Mouse (Mus musculus): ENCODE results near the gene Atp5g1. TPM values are rescaled to one million over a fixed set of nuclear protein-coding genes. Genes with fewer than 3 reads are reported as not detected.
A peak's percentile ranks its signal among the peaks of the same experiment; 100 is the strongest.

Atp5g1 gene
- polyA plus RNA-seq, 1 experiment from 2014 or later, result 726 TPM

GRCm38 (mm10) chr11:96038560-96038959 lies 36.9 kb downstream of the Atp5g1 start:
- no peaks in the 10 kb centered on the region for H3K9me3 ChIP-seq (replicated peaks; ENCODE audit: control insufficient read depth, low read length)
- no peak overlapping the region for H3K4me2 ChIP-seq (ENCODE audit: low read length)
- H3K36me3 ChIP-seq (ENCODE audit: control insufficient read depth, insufficient read depth, low read length), result peaks cover 28% of the 10 kb centered on the region
- H3K4me1 ChIP-seq (ENCODE audit: control insufficient read depth, insufficient read depth, low read length), result peaks cover 16% of the 10 kb centered on the region
- ATAC-seq (no peak), DNase-seq (ENCODE audit: low spot score) (no peak)
- no peak overlapping the region for H3K9ac ChIP-seq (ENCODE audit: low read length)
- no peak overlapping the region for H3K27ac ChIP-seq (ENCODE audit: low read depth, low read length)
- no peaks in the 10 kb centered on the region for H3K27me3 ChIP-seq (replicated peaks; ENCODE audit: control insufficient read depth, insufficient read depth, low read length)
- H3K4me3 ChIP-seq (ENCODE audit: low read depth, low read length), result no peak overlapping the region
- WGBS, result 91% methylated on average over 1 of the region's 1 CpGs

- 90% methylated on average over 5 of the region's 5 CpGs for WGBS
- H3K4me3 ChIP-seq (ENCODE audit: low read depth, low read length), result no peak overlapping the region
- no peak for ATAC-seq
- peaks cover 16% of the 10 kb centered on the region for H3K4me1 ChIP-seq (ENCODE audit: control insufficient read depth, insufficient read depth, low read length)
- H3K9me3 ChIP-seq (replicated peaks; ENCODE audit: control insufficient read depth, low read length), result no peaks in the 10 kb centered on the region
- no peak overlapping the region for H3K27ac ChIP-seq (ENCODE audit: low read depth, low read length)
- no peaks in the 10 kb centered on the region for H3K27me3 ChIP-seq (replicated peaks; ENCODE audit: control insufficient read depth, insufficient read depth, low read length)
- no peak for DNase-seq (ENCODE audit: low spot score)
- H3K36me3 ChIP-seq (ENCODE audit: control insufficient read depth, insufficient read depth, low read length), result peaks cover 18% of the 10 kb centered on the region; the same call in 1 of the 2 replicates
- no peak overlapping the region for H3K4me2 ChIP-seq (ENCODE audit: low read length)
- no peak overlapping the region for H3K9ac ChIP-seq (ENCODE audit: low read length)
Measured at GRCm38 (mm10) chr11:96037499-96037898, 38.0 kb downstream of the Atp5g1 start.

- Histone ChIP-seq H3K4me3 (ENCODE audit: low read depth, low read length) (peak overlapping the region; percentile 79), H3K4me2 (ENCODE audit: low read length) (peak overlapping the region; percentile 94), H3K9ac (ENCODE audit: low read length) (peak overlapping the region; percentile 81), H3K36me3 (ENCODE audit: control insufficient read depth, insufficient read depth, low read length) (peaks cover 11% of the 10 kb centered on the region; the same call in 1 of the 2 replicates), H3K4me1 (ENCODE audit: control insufficient read depth, insufficient read depth, low read length) (peaks cover 16% of the 10 kb centered on the region), H3K27ac (ENCODE audit: low read depth, low read length) (0 out of 2 replicates have a peak overlapping the region, but pooled peaks have one; percentile 9), H3K9me3 (replicated peaks; ENCODE audit: control insufficient read depth, low read length) (no peaks in the 10 kb centered on the region), H3K27me3 (replicated peaks; ENCODE audit: control insufficient read depth, insufficient read depth, low read length) (no peaks in the 10 kb centered on the region)
- ATAC-seq (no peak; the same call in 1 of the 2 replicates), DNase-seq (ENCODE audit: low spot score) (peak; percentile 17)
- WGBS, result 7% methylated on average over 6 of the region's 6 CpGs
Measured at GRCm38 (mm10) chr11:96035133-96035532, 40.3 kb downstream of the Atp5g1 start.

- peak within 1 kb of the TSS; percentile 9; the same call in 1 of the 2 replicates for H3K27ac ChIP-seq (ENCODE audit: low read depth, low read length)
- ATAC-seq (peak; percentile 91), DNase-seq (ENCODE audit: low spot score) (peak; percentile 96)
- H3K9me3 ChIP-seq (replicated peaks; ENCODE audit: control insufficient read depth, low read length), result no peaks in the 10 kb centered on the region
- peaks cover 11% of the 10 kb centered on the region; the same call in 1 of the 2 replicates for H3K36me3 ChIP-seq (ENCODE audit: control insufficient read depth, insufficient read depth, low read length)
- H3K4me1 ChIP-seq (ENCODE audit: control insufficient read depth, insufficient read depth, low read length), result peaks cover 16% of the 10 kb centered on the region
- H3K9ac ChIP-seq (ENCODE audit: low read length), result peak within 1 kb of the TSS; percentile 81
- no peaks in the 10 kb centered on the region for H3K27me3 ChIP-seq (replicated peaks; ENCODE audit: control insufficient read depth, insufficient read depth, low read length)
- peak within 1 kb of the TSS; percentile 94 for H3K4me2 ChIP-seq (ENCODE audit: low read length)
- H3K4me3 ChIP-seq (ENCODE audit: low read depth, low read length), result peak within 1 kb of the TSS; percentile 79
- WGBS, result under 1% methylated on average over 29 of the region's 29 CpGs
Measured at GRCm38 (mm10) chr11:96034596-96035052, 40.8 kb downstream of the Atp5g1 start, which contains the start of gene Snf8. Gene Snf8 (plus strand): TSS chr11:96034885.

- peak overlapping the region; percentile 94 for H3K4me2 ChIP-seq (ENCODE audit: low read length)
- no peaks in the 10 kb centered on the region for H3K27me3 ChIP-seq (replicated peaks; ENCODE audit: control insufficient read depth, insufficient read depth, low read length)
- H3K4me3 ChIP-seq (ENCODE audit: low read depth, low read length), result peak overlapping the region; percentile 79
- H3K9me3 ChIP-seq (replicated peaks; ENCODE audit: control insufficient read depth, low read length), result no peaks in the 10 kb centered on the region
- H3K27ac ChIP-seq (ENCODE audit: low read depth, low read length), result no peak overlapping the region
- DNase-seq (ENCODE audit: low spot score) (no peak), ATAC-seq (no peak)
- H3K9ac ChIP-seq (ENCODE audit: low read length), result peak overlapping the region; percentile 81
- H3K4me1 ChIP-seq (ENCODE audit: control insufficient read depth, insufficient read depth, low read length), result peaks cover 16% of the 10 kb centered on the region
- H3K36me3 ChIP-seq (ENCODE audit: control insufficient read depth, insufficient read depth, low read length), result peaks cover 6% of the 10 kb centered on the region; the same call in 1 of the 2 replicates
- WGBS, result 55% methylated on average over 8 of the region's 8 CpGs
Measured at GRCm38 (mm10) chr11:96034116-96034515, 41.4 kb downstream of the Atp5g1 start.

GRCm38 (mm10) chr11:96033264-96033663 lies 42.2 kb downstream of the Atp5g1 start:
- no peaks in the 10 kb centered on the region for H3K9me3 ChIP-seq (replicated peaks; ENCODE audit: control insufficient read depth, low read length)
- H3K27me3 ChIP-seq (replicated peaks; ENCODE audit: control insufficient read depth, insufficient read depth, low read length), result no peaks in the 10 kb centered on the region
- no peak overlapping the region for H3K4me2 ChIP-seq (ENCODE audit: low read length)
- DNase-seq (ENCODE audit: low spot score) (peak; percentile 31), ATAC-seq (no peak)
- H3K27ac ChIP-seq (ENCODE audit: low read depth, low read length), result no peak overlapping the region
- peaks cover 3% of the 10 kb centered on the region; the same call in 1 of the 2 replicates for H3K36me3 ChIP-seq (ENCODE audit: control insufficient read depth, insufficient read depth, low read length)
- peaks cover 16% of the 10 kb centered on the region for H3K4me1 ChIP-seq (ENCODE audit: control insufficient read depth, insufficient read depth, low read length)
- WGBS, result 100% methylated on average over 2 of the region's 3 CpGs
- no peak overlapping the region for H3K9ac ChIP-seq (ENCODE audit: low read length)
- no peak overlapping the region for H3K4me3 ChIP-seq (ENCODE audit: low read depth, low read length)

DNA sequence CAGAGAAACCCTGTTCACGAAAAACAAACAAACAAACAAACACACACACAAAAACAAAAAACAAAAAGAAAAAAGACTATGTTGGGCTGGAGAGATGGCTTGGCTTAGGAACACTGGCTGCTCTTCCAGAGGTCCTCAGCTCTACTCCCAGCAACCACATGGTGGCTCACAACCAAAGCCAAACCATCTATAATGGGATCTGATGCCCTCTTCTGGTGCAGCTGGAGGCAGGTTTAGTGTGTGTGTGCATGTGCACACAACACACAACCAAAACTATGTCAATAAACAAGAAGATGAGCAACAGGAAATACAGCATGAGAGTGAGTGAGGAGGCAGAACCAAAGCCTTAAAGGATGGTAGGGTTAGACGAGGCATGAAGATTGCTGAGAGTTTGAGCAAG lies 43.8 kb downstream of the Atp5g1 start:
- peaks cover 16% of the 10 kb centered on the region for H3K4me1 ChIP-seq (ENCODE audit: control insufficient read depth, insufficient read depth, low read length)
- no peaks in the 10 kb centered on the region; the same call in 1 of the 2 replicates for H3K36me3 ChIP-seq (ENCODE audit: control insufficient read depth, insufficient read depth, low read length)
- H3K9me3 ChIP-seq (replicated peaks; ENCODE audit: control insufficient read depth, low read length), result no peaks in the 10 kb centered on the region
- 83% methylated on average over 2 of the region's 2 CpGs for WGBS
- no peak overlapping the region for H3K4me3 ChIP-seq (ENCODE audit: low read depth, low read length)
- H3K27ac ChIP-seq (ENCODE audit: low read depth, low read length), result no peak overlapping the region
- no peak for DNase-seq (ENCODE audit: low spot score)
- no peak overlapping the region for H3K9ac ChIP-seq (ENCODE audit: low read length)
- no peak overlapping the region for H3K4me2 ChIP-seq (ENCODE audit: low read length)
- H3K27me3 ChIP-seq (replicated peaks; ENCODE audit: control insufficient read depth, insufficient read depth, low read length), result no peaks in the 10 kb centered on the region
- ATAC-seq, result no peak

DNA sequence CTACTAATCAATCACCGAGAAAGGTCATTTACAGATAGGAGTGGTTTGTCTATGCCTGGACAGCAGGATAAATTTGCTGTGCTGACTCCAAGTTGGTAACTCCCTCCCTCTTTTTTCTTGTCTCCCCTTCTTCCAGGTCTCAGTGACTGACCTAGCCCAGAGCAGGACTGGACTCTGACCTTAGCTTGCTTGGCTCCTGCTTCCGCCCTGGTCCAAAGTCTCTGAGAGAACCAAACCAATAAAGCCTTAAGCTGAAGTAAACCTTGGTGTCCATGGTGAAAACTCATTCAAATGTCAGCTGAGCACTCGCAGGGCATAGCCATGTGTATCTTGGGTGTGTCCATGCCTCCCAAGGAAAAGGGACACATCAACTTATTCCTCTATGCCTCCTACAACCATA lies 44.9 kb downstream of the Atp5g1 start:
- Histone ChIP-seq H3K27me3 (replicated peaks; ENCODE audit: control insufficient read depth, insufficient read depth, low read length) (no peaks in the 10 kb centered on the region), H3K36me3 (ENCODE audit: control insufficient read depth, insufficient read depth, low read length) (no peaks in the 10 kb centered on the region), H3K27ac (ENCODE audit: low read depth, low read length) (no peak overlapping the region), H3K4me2 (ENCODE audit: low read length) (no peak overlapping the region), H3K9me3 (replicated peaks; ENCODE audit: control insufficient read depth, low read length) (no peaks in the 10 kb centered on the region), H3K4me1 (ENCODE audit: control insufficient read depth, insufficient read depth, low read length) (peaks cover 9% of the 10 kb centered on the region), H3K4me3 (ENCODE audit: low read depth, low read length) (no peak overlapping the region), H3K9ac (ENCODE audit: low read length) (no peak overlapping the region)
- ATAC-seq (no peak), DNase-seq (ENCODE audit: low spot score) (no peak)
- WGBS, result 90% methylated on average over 3 of the region's 3 CpGs

DNA sequence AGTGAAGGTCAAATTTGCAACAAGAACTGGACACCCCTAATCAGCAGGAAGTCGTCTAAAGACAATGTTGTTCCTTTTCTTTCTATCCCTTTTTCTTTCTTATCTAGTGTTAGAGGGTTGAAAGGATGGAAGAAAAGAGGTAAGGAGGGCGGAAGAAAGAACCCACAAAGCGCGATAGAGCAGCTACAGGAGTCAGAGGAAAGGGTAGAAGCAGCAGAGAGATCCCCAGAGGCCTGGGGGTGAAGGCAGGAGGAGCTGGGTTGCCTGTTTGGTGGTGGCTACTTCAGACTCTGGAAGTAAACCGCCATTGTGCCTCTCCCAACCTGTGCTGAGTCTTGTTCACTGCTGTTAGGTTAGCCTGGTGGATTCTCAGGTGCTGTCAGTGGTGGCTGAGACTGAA lies 47.3 kb downstream of the Atp5g1 start:
- DNase-seq (ENCODE audit: low spot score) (no peak), ATAC-seq (no peak)
- Histone ChIP-seq H3K4me2 (ENCODE audit: low read length) (no peak overlapping the region), H3K9ac (ENCODE audit: low read length) (no peak overlapping the region), H3K27ac (ENCODE audit: low read depth, low read length) (no peak overlapping the region), H3K36me3 (ENCODE audit: control insufficient read depth, insufficient read depth, low read length) (no peaks in the 10 kb centered on the region), H3K4me3 (ENCODE audit: low read depth, low read length) (no peak overlapping the region), H3K9me3 (replicated peaks; ENCODE audit: control insufficient read depth, low read length) (no peaks in the 10 kb centered on the region), H3K4me1 (ENCODE audit: control insufficient read depth, insufficient read depth, low read length) (no peaks in the 10 kb centered on the region), H3K27me3 (replicated peaks; ENCODE audit: control insufficient read depth, insufficient read depth, low read length) (no peaks in the 10 kb centered on the region)
- WGBS, result 63% methylated on average over 5 of the region's 5 CpGs
